Mouse (Mus musculus) embryonic fibroblast, embryonic 13.5 days (primary cell): ENCODE measurements around the gene Cic.

Source experiments
- CTCF ChIP-seq: IDR thresholded peaks from 2 replicates; pipeline ENCODE4 v1.5.1; 2011; ENCODE audit warnings: mild to moderate bottlenecking, control low read depth, low read length, moderate library complexity, borderline replicate concordance; ENCODE audit not compliant: insufficient read depth
- POLR2A ChIP-seq: IDR thresholded peaks from 2 replicates; pipeline ENCODE4 v1.6.1; 2011; ENCODE audit warnings: low read depth, mild to moderate bottlenecking, control low read depth, low read length, moderate library complexity

DNA sequence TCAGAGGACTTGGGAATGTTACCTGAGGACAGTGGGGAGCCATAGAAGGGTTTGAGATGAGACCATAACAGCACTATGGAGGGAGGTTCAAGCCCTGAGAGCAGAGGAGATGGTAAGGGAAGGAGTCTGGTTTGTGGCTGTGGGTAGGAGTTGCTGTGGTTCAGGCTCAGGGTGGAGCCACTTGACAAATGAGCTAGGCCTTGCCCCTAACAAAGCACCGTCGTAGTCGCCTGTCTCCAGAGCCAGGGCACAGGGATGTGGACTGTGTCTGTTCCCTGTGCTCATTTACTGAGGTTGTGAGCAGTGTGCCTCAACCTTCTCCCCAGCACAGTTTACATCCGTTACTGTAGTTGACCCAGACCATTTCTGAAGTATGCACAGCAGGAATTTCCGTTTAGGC, 7.1 kb downstream of the Cic start:
- TF ChIP-seq CTCF (no peak), POLR2A (no peak)
